Mouse (Mus musculus): ENCODE measurements around the gene Marcks. TPM values are rescaled to one million over a fixed set of nuclear protein-coding genes. Genes with fewer than 3 reads are reported as not detected.

Marcks gene
- polyA plus RNA-seq, 1 experiment from 2014 or later, result 185 TPM

- ATAC-seq (ENCODE audit: low FRiP score, low read depth), result no peak
- 94% methylated on average over 4 of the region's 4 CpGs for WGBS
These were observed 4.6 kb downstream of the Marcks start for GRCm38 (mm10) chr10:37133876-37134708.

GRCm38 (mm10) chr10:37132671-37133070, 6.0 kb downstream of the Marcks start:
- Histone ChIP-seq H3K9ac (no peak overlapping the region), H3K4me3 (no peak overlapping the region), H3K9me3 (no peaks in the 10 kb centered on the region), H3K27me3 (no peaks in the 10 kb centered on the region), H3K27ac (no peak overlapping the region), H3K36me3 (peaks cover 38% of the 10 kb centered on the region), H3K4me2 (replicated peaks) (no peak overlapping the region), H3K4me1 (peaks cover 8% of the 10 kb centered on the region; the same call in 1 of the 2 replicates)
- WGBS, result 91% methylated on average over 4 of the region's 4 CpGs
- no peak for ATAC-seq (ENCODE audit: low FRiP score, low read depth)

More at GRCm38 (mm10) chr10:37133876-37134708, 4.6 kb downstream of the Marcks start:
- Histone ChIP-seq H3K9me3 (no peaks in the 10 kb centered on the region), H3K27me3 (no peaks in the 10 kb centered on the region), H3K36me3 (peaks cover 38% of the 10 kb centered on the region), H3K4me2 (replicated peaks) (peak overlapping the region; percentile 62), H3K4me3 (peak overlapping the region; percentile 34), H3K4me1 (peaks cover 8% of the 10 kb centered on the region; the same call in 1 of the 2 replicates), H3K9ac (no peak overlapping the region), H3K27ac (no peak overlapping the region)

- Histone ChIP-seq H3K9me3 (no peaks in the 10 kb centered on the region), H3K27ac (no peak overlapping the region), H3K27me3 (no peaks in the 10 kb centered on the region), H3K4me3 (no peak overlapping the region), H3K4me1 (peaks cover 4% of the 10 kb centered on the region; the same call in 1 of the 2 replicates), H3K36me3 (peaks cover 25% of the 10 kb centered on the region), H3K4me2 (replicated peaks) (no peak overlapping the region), H3K9ac (no peak overlapping the region)
- WGBS, result 88% methylated on average over 3 of the region's 3 CpGs
- no peak for ATAC-seq (ENCODE audit: low FRiP score, low read depth)
These were observed 9.1 kb downstream of the Marcks start for GRCm38 (mm10) chr10:37129652-37130051.

- no peak for ATAC-seq (ENCODE audit: low FRiP score, low read depth)
- Histone ChIP-seq H3K4me3 (no peak overlapping the region), H3K4me2 (replicated peaks) (no peak overlapping the region), H3K9me3 (0 out of 2 replicates have a peak, but pooled peaks cover 2% of the 10 kb centered on the region), H3K36me3 (no peaks in the 10 kb centered on the region), H3K4me1 (no peaks in the 10 kb centered on the region), H3K27me3 (no peaks in the 10 kb centered on the region), H3K27ac (no peak overlapping the region), H3K9ac (no peak overlapping the region)
- 80% methylated on average over 2 of the region's 2 CpGs for WGBS
These were observed 23.4 kb downstream of the Marcks start for GRCm38 (mm10) chr10:37115329-37115728.

GRCm38 (mm10) chr10:37112812-37113211, 25.9 kb downstream of the Marcks start:
- Histone ChIP-seq H3K27me3 (no peaks in the 10 kb centered on the region), H3K9ac (no peak overlapping the region), H3K4me2 (replicated peaks) (no peak overlapping the region), H3K4me3 (no peak overlapping the region), H3K36me3 (no peaks in the 10 kb centered on the region), H3K9me3 (0 out of 2 replicates have a peak, but pooled peaks cover 2% of the 10 kb centered on the region), H3K4me1 (no peaks in the 10 kb centered on the region), H3K27ac (no peak overlapping the region)
- 44% methylated on average over 4 of the region's 4 CpGs for WGBS
- no peak for ATAC-seq (ENCODE audit: low FRiP score, low read depth)

GRCm38 (mm10) chr10:37112362-37112761, 26.4 kb downstream of the Marcks start:
- Histone ChIP-seq H3K4me1 (no peaks in the 10 kb centered on the region), H3K27me3 (no peaks in the 10 kb centered on the region), H3K9me3 (0 out of 2 replicates have a peak, but pooled peaks cover 2% of the 10 kb centered on the region), H3K4me2 (replicated peaks) (no peak overlapping the region), H3K9ac (no peak overlapping the region), H3K4me3 (no peak overlapping the region), H3K36me3 (no peaks in the 10 kb centered on the region), H3K27ac (no peak overlapping the region)
- WGBS, result 42% methylated on average over 3 of the region's 3 CpGs
- ATAC-seq (ENCODE audit: low FRiP score, low read depth), result no peak

- WGBS, result 81% methylated on average over 2 of the region's 2 CpGs
- 0 out of 2 replicates have a peak, but pooled peaks cover 2% of the 10 kb centered on the region for H3K9me3 ChIP-seq
- H3K36me3 ChIP-seq, result no peaks in the 10 kb centered on the region
These were observed 27.3 kb downstream of the Marcks start for GRCm38 (mm10) chr10:37111432-37111831.

GRCm38 (mm10) chr10:37106871-37107627, 31.7 kb downstream of the Marcks start:
- Histone ChIP-seq H3K27ac (no peak overlapping the region), H3K9ac (no peak overlapping the region), H3K4me2 (replicated peaks) (no peak overlapping the region), H3K4me1 (peaks cover 6% of the 10 kb centered on the region; the same call in 1 of the 2 replicates), H3K4me3 (no peak overlapping the region), H3K27me3 (no peaks in the 10 kb centered on the region), H3K9me3 (no peaks in the 10 kb centered on the region), H3K36me3 (no peaks in the 10 kb centered on the region)
- 58% methylated on average over 4 of the region's 4 CpGs for WGBS
- ATAC-seq (ENCODE audit: low FRiP score, low read depth), result no peak

More at GRCm38 (mm10) chr10:37111432-37111831, 27.3 kb downstream of the Marcks start:
- no peak overlapping the region for H3K27ac ChIP-seq
- no peak overlapping the region for H3K4me3 ChIP-seq
- no peaks in the 10 kb centered on the region for H3K27me3 ChIP-seq
- no peak overlapping the region for H3K4me2 ChIP-seq (replicated peaks)
- H3K9ac ChIP-seq, result no peak overlapping the region
- no peak for ATAC-seq (ENCODE audit: low FRiP score, low read depth)
- no peaks in the 10 kb centered on the region for H3K4me1 ChIP-seq

- H3K36me3 ChIP-seq, result no peaks in the 10 kb centered on the region
- H3K9ac ChIP-seq, result no peak overlapping the region
- H3K4me3 ChIP-seq, result no peak overlapping the region
- H3K27me3 ChIP-seq, result no peaks in the 10 kb centered on the region
- no peak for ATAC-seq (ENCODE audit: low FRiP score, low read depth)
- H3K9me3 ChIP-seq, result no peaks in the 10 kb centered on the region
- 84% methylated on average over 8 of the region's 8 CpGs for WGBS
- H3K4me1 ChIP-seq, result peaks cover 6% of the 10 kb centered on the region; the same call in 1 of the 2 replicates
- no peak overlapping the region for H3K27ac ChIP-seq
- no peak overlapping the region for H3K4me2 ChIP-seq (replicated peaks)
These were observed 32.4 kb downstream of the Marcks start for GRCm38 (mm10) chr10:37106303-37106702.

GRCm38 (mm10) chr10:37102227-37103080, 36.3 kb downstream of the Marcks start:
- Histone ChIP-seq H3K27me3 (no peaks in the 10 kb centered on the region), H3K4me1 (peaks cover 6% of the 10 kb centered on the region; the same call in 1 of the 2 replicates), H3K27ac (no peak overlapping the region), H3K9ac (no peak overlapping the region), H3K4me2 (replicated peaks) (no peak overlapping the region), H3K9me3 (peaks cover 3% of the 10 kb centered on the region; the same call in 1 of the 2 replicates), H3K36me3 (no peaks in the 10 kb centered on the region), H3K4me3 (no peak overlapping the region)
- ATAC-seq (ENCODE audit: low FRiP score, low read depth), result no peak
- 75% methylated on average over 4 of the region's 4 CpGs for WGBS

- no peak for ATAC-seq (ENCODE audit: low FRiP score, low read depth)
These were observed 37.0 kb downstream of the Marcks start for GRCm38 (mm10) chr10:37101733-37102132.

More at GRCm38 (mm10) chr10:37101733-37102132, 37.0 kb downstream of the Marcks start:
- peaks cover 3% of the 10 kb centered on the region; the same call in 1 of the 2 replicates for H3K9me3 ChIP-seq
- H3K27me3 ChIP-seq, result no peaks in the 10 kb centered on the region
- 81% methylated on average over 2 of the region's 2 CpGs for WGBS
- H3K4me3 ChIP-seq, result no peak overlapping the region
- H3K27ac ChIP-seq, result no peak overlapping the region
- peaks cover 6% of the 10 kb centered on the region; the same call in 1 of the 2 replicates for H3K4me1 ChIP-seq
- no peak overlapping the region for H3K9ac ChIP-seq
- no peaks in the 10 kb centered on the region for H3K36me3 ChIP-seq
- H3K4me2 ChIP-seq (replicated peaks), result no peak overlapping the region

All from limb, embryonic 13.5 days (tissue).